Mouse (Mus musculus): ENCODE data around the gene Vmn1r69.

Vmn1r69 gene

DNA sequence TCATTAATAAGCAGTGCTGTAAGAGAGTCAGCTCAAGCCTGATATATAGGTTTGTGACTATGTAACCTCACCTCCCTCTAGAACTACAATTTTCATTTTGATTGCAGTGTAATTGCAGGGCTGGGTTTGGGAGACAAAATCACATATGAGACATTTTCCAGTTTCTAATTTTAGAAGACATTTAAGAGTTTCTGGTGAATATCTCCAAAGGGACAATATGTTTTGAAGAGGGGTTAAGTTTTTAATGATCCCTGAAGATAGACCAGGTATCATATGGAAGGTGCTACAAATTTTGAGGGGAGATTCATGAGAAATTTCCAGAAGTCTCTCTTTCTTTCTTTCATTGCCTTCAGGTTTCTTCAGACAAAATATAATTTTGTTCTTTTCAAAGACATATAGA lies at the start of gene Vmn1r69:
TSS of gene Vmn1r69 (minus strand) at position 101 of the 400 bp plus-strand sequence.
- no peak for DNase-seq (ENCODE audit: low spot score)

DNA sequence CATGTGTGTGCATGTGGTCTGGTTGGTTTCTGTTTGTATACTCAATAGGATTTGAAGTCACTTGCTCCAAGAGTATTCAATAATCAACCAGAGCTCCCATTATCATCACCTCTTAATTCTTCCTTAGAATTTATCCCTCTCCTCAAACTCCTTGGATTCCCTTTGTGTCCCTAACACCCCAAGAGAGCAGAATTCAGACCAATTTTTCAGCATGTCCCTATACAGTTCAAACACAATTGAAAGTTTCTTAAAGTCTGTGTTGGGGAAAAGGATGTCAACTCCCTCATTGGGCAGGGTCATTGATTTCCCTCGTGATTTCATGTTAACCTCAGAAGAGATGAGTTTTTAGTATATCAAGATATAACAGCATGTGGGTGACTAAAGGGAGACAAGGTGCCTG lies 17.8 kb upstream of the Vmn1r69 start, which contains the start of gene Vmn1r70:
TSS of gene Vmn1r70 (plus strand) at position 301 of the 400 bp plus-strand sequence.
- DNase-seq (ENCODE audit: low spot score): no peak

DNA sequence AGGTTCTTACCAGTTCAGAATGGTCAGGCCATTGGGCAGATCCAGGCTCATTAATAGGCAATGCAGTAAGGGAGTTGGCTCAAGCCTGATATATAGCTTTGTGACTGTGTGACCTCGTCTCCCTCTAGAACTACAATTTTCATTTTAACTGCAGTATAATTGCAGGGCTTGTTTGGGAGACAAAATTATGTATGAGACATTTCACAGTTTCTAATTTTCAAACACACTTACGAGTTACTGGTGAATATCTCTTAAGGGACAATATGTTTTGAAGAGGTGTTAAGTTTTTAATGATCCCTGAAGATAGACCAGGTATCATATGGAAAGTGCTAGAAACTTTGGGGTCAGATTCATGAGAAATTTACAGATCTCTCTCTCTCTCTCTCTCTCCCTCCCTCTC lies 55.1 kb downstream of the Vmn1r69 start, which contains the start of gene Vmn1r68:
TSS of gene Vmn1r68 (minus strand) at position 101 of the 400 bp plus-strand sequence.
- DNase-seq (ENCODE audit: low spot score): no peak

All from testis, postnatal 14 days (tissue).